14 mouse cellular contexts compared by ENCODE assay signal in genomic region chr8:94296312-94296991, GRCm38 (mm10). TPM values are rescaled to one million over a fixed set of nuclear protein-coding genes. Genes with fewer than 3 reads are reported as not detected.
DNase-seq lines count a peak whose midpoint lies in the region; ATAC-seq and TF ChIP-seq lines count a peak whose summit lies in the region.
"Had no signal": no experiment of that assay in that cellular context is flagged by ENCODE, and none has a peak within 500 bp of the region (broad histone marks: within the 10 kb centered on the region; RNA-seq: fewer than 3 reads in every experiment).

No protein-coding gene starts in this region.

- peaks cover 17% of the 10 kb centered on the region; the same call in 1 of the 2 replicates for H3K4me1 ChIP-seq in embryonic facial prominence, embryonic 13.5 days
- peaks cover 4% of the 10 kb centered on the region; the same call in 1 of the 2 replicates for H3K4me1 ChIP-seq in embryonic facial prominence, embryonic 10.5 days
- peaks cover 17% of the 10 kb centered on the region; the same call in 1 of the 2 replicates for H3K4me1 ChIP-seq in hindbrain, embryonic 13.5 days (replicated peaks)
- no peaks in the 10 kb centered on the region for H3K4me1 ChIP-seq in hindbrain, embryonic 11.5 days (replicated peaks; ENCODE audit: control insufficient read depth, insufficient read depth, low read length)
- peaks cover 5% of the 10 kb centered on the region; the same call in 1 of the 2 replicates for H3K4me1 ChIP-seq in lung, postnatal 0 days (ENCODE audit: insufficient read depth, low read depth, low read length)
- peaks cover 3% of the 10 kb centered on the region for H3K4me1 ChIP-seq in lung, adult 2 months (ENCODE audit: control insufficient read depth, insufficient read depth, low read length)
- no peaks in the 10 kb centered on the region for H3K4me1 ChIP-seq in stomach, embryonic 14.5 days (ENCODE audit: control insufficient read depth, insufficient read depth, low read length)

- no peak for ATAC-seq in embryonic facial prominence, embryonic 13.5 days (ENCODE audit: insufficient number of reproducible peaks, insufficient read depth, low FRiP score, low TSS enrichment, low read depth)
- no peak for ATAC-seq in hindbrain, embryonic 13.5 days (ENCODE audit: low FRiP score)
- ATAC-seq in hindbrain, embryonic 11.5 days (ENCODE audit: low FRiP score): no peak
- peak; percentile 73 for ATAC-seq in lung, postnatal 0 days
- ATAC-seq in stomach, embryonic 14.5 days (ENCODE audit: insufficient number of reproducible peaks, insufficient read depth, low FRiP score, low read depth): no peak
- ATAC-seq: forebrain, embryonic 15.5 days; midbrain, embryonic 13.5 days had no signal

- 0 out of 2 replicates have a peak, but pooled peaks have one; percentile 45 for TF ChIP-seq EP300 in lung, postnatal 0 days (IDR thresholded peaks at IDR 0.05)

- H3K36me3 ChIP-seq in embryonic facial prominence, embryonic 13.5 days: peaks cover 10% of the 10 kb centered on the region
- H3K36me3 ChIP-seq in embryonic facial prominence, embryonic 10.5 days (replicated peaks): peaks cover 54% of the 10 kb centered on the region
- H3K36me3 ChIP-seq in hindbrain, embryonic 13.5 days: peaks cover 31% of the 10 kb centered on the region
- H3K36me3 ChIP-seq in hindbrain, embryonic 11.5 days (ENCODE audit: control insufficient read depth, insufficient read depth, low read length): no peaks in the 10 kb centered on the region
- no peaks in the 10 kb centered on the region for H3K36me3 ChIP-seq in lung, postnatal 0 days (ENCODE audit: insufficient read depth, low read length)
- H3K36me3 ChIP-seq in stomach, embryonic 14.5 days (ENCODE audit: control insufficient read depth, insufficient read depth, low read length): peaks cover 5% of the 10 kb centered on the region; the same call in 1 of the 2 replicates

- no peak overlapping the region for H3K9ac ChIP-seq in embryonic facial prominence, embryonic 13.5 days
- H3K9ac ChIP-seq in hindbrain, embryonic 13.5 days: no peak overlapping the region
- no peak overlapping the region for H3K9ac ChIP-seq in hindbrain, embryonic 11.5 days (ENCODE audit: low read depth, low read length)
- 0 out of 2 replicates have a peak overlapping the region, but pooled peaks have one; percentile 8 for H3K9ac ChIP-seq in lung, postnatal 0 days (replicated peaks; ENCODE audit: low read depth)
- no peak overlapping the region for H3K9ac ChIP-seq in stomach, embryonic 14.5 days (replicated peaks; ENCODE audit: low read depth, low read length)
- H3K9ac ChIP-seq: forebrain, embryonic 15.5 days; midbrain, embryonic 13.5 days had no signal

- peak overlapping the region; percentile 0; the same call in 1 of the 2 replicates for H3K27ac ChIP-seq in embryonic facial prominence, embryonic 13.5 days
- no peak overlapping the region for H3K27ac ChIP-seq in embryonic facial prominence, embryonic 10.5 days (replicated peaks)
- peak overlapping the region; percentile 30; the same call in 1 of the 2 replicates for H3K27ac ChIP-seq in hindbrain, embryonic 13.5 days
- no peak overlapping the region for H3K27ac ChIP-seq in hindbrain, embryonic 11.5 days (ENCODE audit: low read depth, low read length)
- peak overlapping the region; percentile 77 for H3K27ac ChIP-seq in lung, postnatal 0 days (ENCODE audit: low read length)
- peak overlapping the region; percentile 11; the same call in 1 of the 2 replicates for H3K27ac ChIP-seq in stomach, embryonic 14.5 days (ENCODE audit: low read length)
- H3K27ac ChIP-seq: forebrain, embryonic 15.5 days; midbrain, embryonic 13.5 days had no signal

- 54% methylated on average over 9 of the region's 9 CpGs for WGBS in embryonic facial prominence, embryonic 13.5 days
- 86% methylated on average over 9 of the region's 9 CpGs for WGBS in embryonic facial prominence, embryonic 10.5 days
- WGBS in hindbrain, embryonic 13.5 days: 84% methylated on average over 9 of the region's 9 CpGs
- 89% methylated on average over 9 of the region's 9 CpGs for WGBS in hindbrain, embryonic 11.5 days
- 51% methylated on average over 9 of the region's 9 CpGs for WGBS in lung, postnatal 0 days
- WGBS in lung, adult 2 months: 71% methylated on average over 9 of the region's 9 CpGs
- 58% methylated on average over 9 of the region's 9 CpGs for WGBS in stomach, embryonic 14.5 days

- no peak for DNase-seq in embryonic facial prominence, embryonic 10.5 days (ENCODE audit: low spot score)
- DNase-seq in hindbrain, embryonic 11.5 days (ENCODE audit: low spot score): no peak
- peak; percentile 79 for DNase-seq in lung, postnatal 0 days (ENCODE audit: low spot score)
- DNase-seq in lung, adult 2 months: no peak
- DNase-seq in spleen, postnatal 4 days (ENCODE audit: low spot score in 2 of 2): no peak
- DNase-seq: cerebellum, adult 11 months; kidney, postnatal 10 days had no signal

- H3K4me3 ChIP-seq in embryonic facial prominence, embryonic 13.5 days: no peak overlapping the region
- no peak overlapping the region for H3K4me3 ChIP-seq in embryonic facial prominence, embryonic 10.5 days
- H3K4me3 ChIP-seq in hindbrain, embryonic 13.5 days: no peak overlapping the region
- no peak overlapping the region for H3K4me3 ChIP-seq in hindbrain, embryonic 11.5 days (ENCODE audit: low read depth, low read length)
- H3K4me3 ChIP-seq in lung, postnatal 0 days (ENCODE audit: low read depth, low read length): no peak overlapping the region
- no peak overlapping the region for H3K4me3 ChIP-seq in lung, adult 2 months (replicated peaks; ENCODE audit: extremely low read depth, low read depth, low read length)
- no peak overlapping the region for H3K4me3 ChIP-seq in stomach, embryonic 14.5 days (ENCODE audit: low read depth, low read length)
- H3K4me3 ChIP-seq: forebrain, embryonic 15.5 days; midbrain, embryonic 13.5 days had no signal

- no peaks in the 10 kb centered on the region for H3K9me3 ChIP-seq in embryonic facial prominence, embryonic 13.5 days
- H3K9me3 ChIP-seq in embryonic facial prominence, embryonic 10.5 days: no peaks in the 10 kb centered on the region
- no peaks in the 10 kb centered on the region for H3K9me3 ChIP-seq in hindbrain, embryonic 13.5 days
- no peaks in the 10 kb centered on the region for H3K9me3 ChIP-seq in hindbrain, embryonic 11.5 days (ENCODE audit: control insufficient read depth, low read length)
- no peaks in the 10 kb centered on the region for H3K9me3 ChIP-seq in lung, postnatal 0 days (ENCODE audit: low read length)
- H3K9me3 ChIP-seq in stomach, embryonic 14.5 days (ENCODE audit: control insufficient read depth, low read depth, low read length): no peaks in the 10 kb centered on the region
- H3K9me3 ChIP-seq: forebrain, embryonic 15.5 days; midbrain, embryonic 13.5 days had no signal

- no peak overlapping the region for H3K4me2 ChIP-seq in embryonic facial prominence, embryonic 13.5 days
- H3K4me2 ChIP-seq in hindbrain, embryonic 13.5 days: no peak overlapping the region
- no peak overlapping the region for H3K4me2 ChIP-seq in hindbrain, embryonic 11.5 days (replicated peaks; ENCODE audit: low read depth, low read length)
- no peak overlapping the region for H3K4me2 ChIP-seq in lung, postnatal 0 days (replicated peaks; ENCODE audit: low read depth, low read length)
- H3K4me2 ChIP-seq in stomach, embryonic 14.5 days (replicated peaks; ENCODE audit: low read depth, low read length): no peak overlapping the region
- H3K4me2 ChIP-seq: forebrain, embryonic 15.5 days; midbrain, embryonic 13.5 days had no signal

- no peak for TF ChIP-seq POLR2A in lung, adult 2 months (IDR thresholded peaks at IDR 0.05; ENCODE audit: borderline replicate concordance, extremely low read depth, low read depth, low read length)

- H3K27me3 ChIP-seq in embryonic facial prominence, embryonic 13.5 days: no peaks in the 10 kb centered on the region
- no peaks in the 10 kb centered on the region for H3K27me3 ChIP-seq in embryonic facial prominence, embryonic 10.5 days (replicated peaks; ENCODE audit: low read depth, poor library complexity, severe bottlenecking)
- no peaks in the 10 kb centered on the region for H3K27me3 ChIP-seq in hindbrain, embryonic 13.5 days
- no peaks in the 10 kb centered on the region for H3K27me3 ChIP-seq in hindbrain, embryonic 11.5 days (ENCODE audit: control insufficient read depth, insufficient read depth, low read length)
- H3K27me3 ChIP-seq in lung, postnatal 0 days (replicated peaks; ENCODE audit: insufficient read depth, low read length): no peaks in the 10 kb centered on the region
- H3K27me3 ChIP-seq in stomach, embryonic 14.5 days (ENCODE audit: control insufficient read depth, insufficient read depth, low read length): no peaks in the 10 kb centered on the region
- H3K27me3 ChIP-seq: CH12.LX; forebrain, embryonic 15.5 days; midbrain, embryonic 13.5 days had no signal

- TF ChIP-seq CTCF in lung, postnatal 0 days (IDR thresholded peaks at IDR 0.05): no peak
- no peak for TF ChIP-seq CTCF in lung, adult 2 months (IDR thresholded peaks at IDR 0.05; ENCODE audit: insufficient read depth, low read length)

RNA-seq across cellular contexts. Expression of gene Slc12a3, which starts 32.5 kb away (rescaled TPM):
- polyA plus RNA-seq in embryonic facial prominence, embryonic 13.5 days (2015; fragmentation: Nextera tagmentation; extraction: Ambion mirVana): 0.14 TPM in 1 of 2 replicates, not detected in the other
- polyA plus RNA-seq in embryonic facial prominence, embryonic 10.5 days (2016; fragmentation: Nextera tagmentation; extraction: Ambion mirVana): 0.05 TPM in 1 of 2 replicates, not detected in the other
- 0.14 and 0.19 TPM in 2 replicates for polyA plus RNA-seq in hindbrain, embryonic 13.5 days (2015; fragmentation: Nextera tagmentation; extraction: Ambion mirVana)
- 0.06 TPM in 1 of 2 replicates, not detected in the other for polyA plus RNA-seq in hindbrain, embryonic 11.5 days (2014; fragmentation: Nextera tagmentation; extraction: Ambion mirVana)
- polyA plus RNA-seq in lung, postnatal 0 days (2015; fragmentation: Nextera tagmentation; extraction: Ambion mirVana): 0.11 and 0.12 TPM in 2 replicates
- 0.27 and 0.29 TPM in 2 replicates for polyA plus RNA-seq in lung, adult 2 months (2012; rRNA removed)
- not detected in 2 replicates for polyA plus RNA-seq in stomach, embryonic 14.5 days (2014; fragmentation: Nextera tagmentation; extraction: Ambion mirVana)
- polyA plus RNA-seq: forebrain, embryonic 15.5 days; limb, embryonic 11.5 days had no signal

Comparison
In these comparisons a context has a peak if more than half of its experiments do, and no peak if none do; other contexts are left out.
1. H3K27ac ChIP-seq: peak in embryonic facial prominence, embryonic 13.5 days (single experiment), hindbrain, embryonic 13.5 days (single experiment), lung, postnatal 0 days (single experiment) and stomach, embryonic 14.5 days (single experiment); none in embryonic facial prominence, embryonic 10.5 days (single experiment) and hindbrain, embryonic 11.5 days (single experiment).